Mouse (Mus musculus) heart, embryonic 12.5 days (tissue): ENCODE measurements around the gene Cdk13. TPM values are rescaled to one million over a fixed set of nuclear protein-coding genes. Genes with fewer than 3 reads are reported as not detected.
A peak's percentile ranks its signal among the peaks of the same experiment; 100 is the strongest.

Experiments
- ATAC-seq: fragments of 200-750 bp; cut with Nextera tagmentation; 2 replicates; pipeline ENCODE4 v1.8.0; 2017; ENCODE audit warnings: moderate TSS enrichment, moderate library complexity; ENCODE audit not compliant: insufficient number of reproducible peaks, low FRiP score
- H3K27ac ChIP-seq: fragments of 300-500 bp; sonication (generic); 2 replicates; pipeline ENCODE4 v1.5.1; 2016; ENCODE audit warnings: mild to moderate bottlenecking, moderate library complexity; ENCODE audit not compliant: poor library complexity, severe bottlenecking
- H3K27me3 ChIP-seq: fragments of 300-500 bp; sonication (generic); replicated peaks from 2 replicates; pipeline ENCODE4 v1.6.1; 2016; ENCODE audit warnings: mild to moderate bottlenecking, moderate library complexity
- H3K36me3 ChIP-seq: fragments of 300-500 bp; sonication (generic); 2 replicates; pipeline ENCODE4 v1.6.1; 2016; ENCODE audit warnings: mild to moderate bottlenecking, moderate library complexity
- H3K4me1 ChIP-seq: fragments of 300-500 bp; sonication (generic); replicated peaks from 2 replicates; pipeline ENCODE4 v1.6.1; 2016; ENCODE audit warnings: mild to moderate bottlenecking
- H3K4me2 ChIP-seq: fragments of 300-500 bp; sonication (generic); 2 replicates; pipeline ENCODE4 v1.6.1; 2016; ENCODE audit warnings: mild to moderate bottlenecking, moderate library complexity
- H3K4me3 ChIP-seq: fragments of 300-500 bp; sonication (generic); 2 replicates; pipeline ENCODE4 v1.5.1; 2016; ENCODE audit warnings: mild to moderate bottlenecking
- H3K9ac ChIP-seq: fragments of 300-500 bp; sonication (generic); 2 replicates; pipeline ENCODE4 v1.6.1; 2016; ENCODE audit warnings: mild to moderate bottlenecking, moderate library complexity
- H3K9me3 ChIP-seq: fragments of 300-500 bp; sonication (generic); replicated peaks from 2 replicates; pipeline ENCODE4 v1.6.1; 2016; ENCODE audit warnings: mild to moderate bottlenecking, moderate library complexity
- WGBS: fragments of 180-500 bp; shearing (Covaris S2); methylation state at CpG from one replicate; pipeline ENCODE4 v1.1.7; 2016; 5-methylcytosine and 5-hydroxymethylcytosine counted together
- polyA plus RNA-seq: library from polyadenylated mRNA; unstranded; fragments of >200 nt; fragmentation: Nextera tagmentation; extraction: Ambion mirVana; gene quantifications from 2 replicates; pipeline ENCODE4 v1.2.1, GENCODE M21; 2016

The Cdk13 gene
- 13.0 and 18.6 TPM in 2 replicates for polyA plus RNA-seq

GRCm38 (mm10) chr13:17804909-17805613 lies at the start of gene Cdk13:
Gene Cdk13 (minus strand): TSS chr13:17805097.
- under 1% methylated on average over 85 of the region's 110 CpGs for WGBS
- H3K9me3 ChIP-seq: no peaks in the 10 kb centered on the region

GRCm38 (mm10) chr13:17843336-17843735 lies 38.4 kb upstream of the Cdk13 start:
- Histone ChIP-seq H3K36me3 (no peaks in the 10 kb centered on the region), H3K4me2 (no peak overlapping the region), H3K4me3 (no peak overlapping the region), H3K9ac (no peak overlapping the region), H3K4me1 (no peaks in the 10 kb centered on the region), H3K9me3 (no peaks in the 10 kb centered on the region), H3K27ac (no peak overlapping the region), H3K27me3 (no peaks in the 10 kb centered on the region)
- 89% methylated on average over 2 of the region's 2 CpGs for WGBS
- ATAC-seq: no peak

More at GRCm38 (mm10) chr13:17804909-17805613, at the start of gene Cdk13:
- Histone ChIP-seq H3K9ac (peak within 1 kb of the TSS; percentile 99), H3K36me3 (peaks cover 4% of the 10 kb centered on the region), H3K27ac (peak within 1 kb of the TSS; percentile 98), H3K27me3 (no peaks in the 10 kb centered on the region), H3K4me2 (peak within 1 kb of the TSS; percentile 87), H3K4me3 (peak within 1 kb of the TSS; percentile 98), H3K4me1 (peaks cover 4% of the 10 kb centered on the region)
- ATAC-seq: peak; percentile 95

GRCm38 (mm10) chr13:17842756-17843155 lies 37.9 kb upstream of the Cdk13 start:
- H3K27ac ChIP-seq: no peak overlapping the region
- ATAC-seq: no peak
- no peaks in the 10 kb centered on the region for H3K27me3 ChIP-seq
- no peak overlapping the region for H3K4me3 ChIP-seq
- no peaks in the 10 kb centered on the region for H3K9me3 ChIP-seq
- H3K9ac ChIP-seq: no peak overlapping the region
- 60% methylated on average over 4 of the region's 4 CpGs for WGBS
- no peak overlapping the region for H3K4me2 ChIP-seq
- H3K36me3 ChIP-seq: no peaks in the 10 kb centered on the region
- H3K4me1 ChIP-seq: no peaks in the 10 kb centered on the region

- ATAC-seq: no peak
- no peak overlapping the region for H3K27ac ChIP-seq
- H3K36me3 ChIP-seq: no peaks in the 10 kb centered on the region
- H3K9me3 ChIP-seq: no peaks in the 10 kb centered on the region
- H3K4me1 ChIP-seq: no peaks in the 10 kb centered on the region
- H3K4me2 ChIP-seq: no peak overlapping the region
- H3K4me3 ChIP-seq: no peak overlapping the region
- no peak overlapping the region for H3K9ac ChIP-seq
- H3K27me3 ChIP-seq: no peaks in the 10 kb centered on the region
- 73% methylated on average over 5 of the region's 5 CpGs for WGBS
Observed at GRCm38 (mm10) chr13:17839137-17839536, 34.2 kb upstream of the Cdk13 start.

GRCm38 (mm10) chr13:17838484-17838851 lies 33.6 kb upstream of the Cdk13 start:
- H3K4me3 ChIP-seq: no peak overlapping the region
- H3K4me2 ChIP-seq: no peak overlapping the region
- H3K9me3 ChIP-seq: no peaks in the 10 kb centered on the region
- ATAC-seq: no peak
- no peaks in the 10 kb centered on the region for H3K27me3 ChIP-seq
- H3K4me1 ChIP-seq: no peaks in the 10 kb centered on the region
- WGBS: 28% methylated on average over 4 of the region's 4 CpGs
- H3K9ac ChIP-seq: no peak overlapping the region
- no peaks in the 10 kb centered on the region for H3K36me3 ChIP-seq
- no peak overlapping the region for H3K27ac ChIP-seq

DNA sequence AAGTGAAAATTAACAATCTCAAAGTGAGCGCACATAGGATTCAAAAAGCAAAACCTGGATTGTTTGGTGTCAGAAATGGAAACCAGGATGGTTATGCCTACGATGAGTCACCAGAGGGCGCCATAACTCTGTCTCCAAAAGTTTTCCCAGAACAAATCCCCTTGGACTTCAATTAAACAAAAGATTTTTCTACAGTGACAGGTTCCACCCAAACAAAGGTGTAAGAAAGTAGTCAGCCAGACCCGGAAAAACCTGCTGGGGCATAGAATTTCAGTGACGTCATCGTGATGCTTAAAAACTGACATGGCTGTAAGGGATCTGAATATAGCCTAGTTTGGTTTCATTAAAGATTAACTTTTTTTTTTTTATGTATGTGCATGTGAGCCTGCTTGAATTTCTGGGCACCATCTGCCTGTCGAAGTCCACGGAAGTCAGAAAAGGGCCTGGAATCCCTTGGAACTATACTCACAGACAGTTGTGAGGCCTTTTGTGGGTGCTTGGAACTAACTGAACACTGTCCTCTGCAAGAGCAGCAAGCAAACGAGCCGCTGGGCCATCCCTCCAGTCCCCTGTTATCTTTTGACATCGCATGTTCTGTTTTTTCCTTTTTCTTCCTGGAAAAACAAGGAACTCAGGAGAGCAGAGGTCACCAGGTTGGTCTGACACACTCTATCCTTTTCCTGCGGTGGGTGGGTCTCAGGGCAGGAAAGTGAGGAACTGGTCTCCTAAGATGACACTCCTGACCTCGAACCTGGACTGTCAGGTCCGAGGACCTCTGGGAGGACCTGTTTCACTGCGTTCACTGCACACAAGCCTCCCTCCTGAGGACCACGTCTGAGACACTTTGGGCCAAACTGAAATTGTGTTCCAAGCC lies 33.0 kb upstream of the Cdk13 start:
- 36% methylated on average over 16 of the region's 16 CpGs for WGBS
- Histone ChIP-seq H3K36me3 (no peaks in the 10 kb centered on the region), H3K9me3 (no peaks in the 10 kb centered on the region), H3K4me2 (no peak overlapping the region), H3K27ac (no peak overlapping the region), H3K9ac (no peak overlapping the region), H3K4me1 (no peaks in the 10 kb centered on the region), H3K4me3 (no peak overlapping the region), H3K27me3 (no peaks in the 10 kb centered on the region)
- 0 out of 2 replicates have a peak, but pooled peaks have one; percentile 6 for ATAC-seq

DNA sequence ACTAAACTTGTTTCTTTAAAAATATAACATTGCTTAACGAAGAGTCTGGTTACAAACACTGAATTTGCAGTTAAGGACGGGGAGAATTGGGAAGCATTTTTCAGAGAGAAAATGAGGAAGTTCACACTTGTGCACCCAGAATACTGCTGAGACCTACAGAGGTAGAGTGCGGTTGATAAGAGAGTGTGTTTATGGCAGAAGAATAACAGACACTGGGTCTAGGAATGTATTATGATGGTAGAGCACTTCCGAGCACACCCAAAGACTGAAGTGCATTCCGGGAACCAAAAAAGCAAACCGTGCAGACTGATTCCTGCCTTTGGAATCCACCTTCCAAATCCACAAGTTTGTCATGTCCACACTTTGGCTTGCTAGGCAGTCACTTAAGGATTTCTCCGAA lies 31.9 kb upstream of the Cdk13 start:
- Histone ChIP-seq H3K9ac (no peak overlapping the region), H3K4me1 (no peaks in the 10 kb centered on the region), H3K36me3 (no peaks in the 10 kb centered on the region), H3K27me3 (no peaks in the 10 kb centered on the region), H3K9me3 (no peaks in the 10 kb centered on the region), H3K4me2 (no peak overlapping the region), H3K4me3 (no peak overlapping the region), H3K27ac (no peak overlapping the region)
- WGBS: 73% methylated on average over 7 of the region's 7 CpGs
- ATAC-seq: no peak

- no peaks in the 10 kb centered on the region for H3K9me3 ChIP-seq
- 58% methylated on average over 3 of the region's 3 CpGs for WGBS
Observed at GRCm38 (mm10) chr13:17832940-17833339, 28.0 kb upstream of the Cdk13 start.

DNA sequence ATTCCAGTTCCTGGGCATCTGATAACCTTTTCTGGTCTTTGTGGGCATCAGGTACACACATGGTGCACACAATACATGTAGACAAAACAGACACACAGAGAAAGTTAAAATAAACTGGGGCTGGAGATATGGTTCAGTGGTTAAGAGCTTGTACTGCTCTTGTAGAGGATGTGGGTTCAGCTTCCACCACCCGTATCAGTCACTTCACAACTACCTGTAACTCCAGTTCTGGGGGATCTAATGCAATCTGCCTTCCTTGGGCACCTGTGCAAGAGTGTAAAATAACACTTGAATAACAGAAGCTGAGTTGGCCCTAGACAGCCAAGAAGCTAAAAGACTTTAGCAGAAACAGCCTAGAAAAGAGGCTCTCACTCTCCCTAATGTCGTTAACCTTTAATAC lies 12.3 kb upstream of the Cdk13 start:
- no peak overlapping the region for H3K4me3 ChIP-seq
- no peak overlapping the region for H3K9ac ChIP-seq
- 81% methylated on average over 2 of the region's 2 CpGs for WGBS
- ATAC-seq: no peak
- no peaks in the 10 kb centered on the region for H3K27me3 ChIP-seq
- H3K4me2 ChIP-seq: no peak overlapping the region
- no peaks in the 10 kb centered on the region for H3K9me3 ChIP-seq
- no peak overlapping the region for H3K27ac ChIP-seq
- H3K4me1 ChIP-seq: no peaks in the 10 kb centered on the region
- H3K36me3 ChIP-seq: no peaks in the 10 kb centered on the region

More at GRCm38 (mm10) chr13:17832940-17833339, 28.0 kb upstream of the Cdk13 start:
- Histone ChIP-seq H3K4me3 (no peak overlapping the region), H3K36me3 (no peaks in the 10 kb centered on the region), H3K27ac (no peak overlapping the region), H3K4me1 (no peaks in the 10 kb centered on the region), H3K9ac (no peak overlapping the region), H3K4me2 (no peak overlapping the region), H3K27me3 (no peaks in the 10 kb centered on the region)
- no peak for ATAC-seq

GRCm38 (mm10) chr13:17805614-17805975 lies 698 bp upstream of the Cdk13 start:
- peak overlapping the region; percentile 98 for H3K4me3 ChIP-seq
- H3K36me3 ChIP-seq: peaks cover 2% of the 10 kb centered on the region
- H3K27ac ChIP-seq: peak overlapping the region; percentile 98
- H3K4me1 ChIP-seq: peaks cover 2% of the 10 kb centered on the region
- no peaks in the 10 kb centered on the region for H3K27me3 ChIP-seq
- H3K4me2 ChIP-seq: peak overlapping the region; percentile 87
- peak overlapping the region; percentile 86 for H3K9ac ChIP-seq
- WGBS: under 1% methylated on average over 14 of the region's 14 CpGs
- H3K9me3 ChIP-seq: no peaks in the 10 kb centered on the region
- no peak; the same call in 1 of the 2 replicates for ATAC-seq

GRCm38 (mm10) chr13:17804058-17804841 lies 647 bp downstream of the Cdk13 start:
- Histone ChIP-seq H3K4me3 (peak overlapping the region; percentile 98), H3K4me1 (peaks cover 4% of the 10 kb centered on the region), H3K4me2 (peak overlapping the region; percentile 87), H3K36me3 (peaks cover 7% of the 10 kb centered on the region), H3K9me3 (no peaks in the 10 kb centered on the region), H3K27ac (peak overlapping the region; percentile 98), H3K9ac (peak overlapping the region; percentile 99), H3K27me3 (no peaks in the 10 kb centered on the region)
- under 1% methylated on average over 90 of the region's 105 CpGs for WGBS
- peak; percentile 7; the same call in 1 of the 2 replicates for ATAC-seq
